Mouse (Mus musculus) gastrocnemius, adult 18-20 months (tissue): ENCODE measurements around the gene Dnmt1. TPM values are rescaled to one million over a fixed set of nuclear protein-coding genes. Genes with fewer than 3 reads are reported as not detected.

Source experiments
- microRNA-seq: library from miRNA; unstranded; fragments of <30 nt; microRNA quantifications from one replicate; pipeline ENCODE4 v1.2.0, GENCODE M21; 2021
- total RNA-seq, 2 experiments: library from RNA; stranded (reverse); gene quantifications; 2 replicates each; pipeline ENCODE4 v1.2.3; 2021

The Dnmt1 gene
- total RNA-seq, 2 experiments from 2014 or later = 6.0 to 6.7 TPM

Small RNAs within 50 kb of the gene (microRNA-seq; reads per million reads assigned to microRNA genes)
- gene Mir7081 = not detected

Other genes starting within 250 kb of the Dnmt1 start
- under 1 TPM in 1 of 2 experiments, not detected in 1; 0.11 TPM for gene Olfm2, start 213.5 kb downstream of the Dnmt1 start, total RNA-seq
- 10 to 100 TPM; 14.4 to 15.4 TPM for gene Col5a3, start 144.8 kb downstream of the Dnmt1 start, total RNA-seq
- 1 to 10 TPM in 1 of 2 experiments, under 1 TPM in 1; 0.48 to 1.7 TPM for gene Rdh8, start 141.4 kb downstream of the Dnmt1 start, total RNA-seq
- 1 to 10 TPM; 1.8 to 2.8 TPM for gene A230050P20Rik, start 91.2 kb downstream of the Dnmt1 start, total RNA-seq
- gene Angptl6, start 80.2 kb downstream of the Dnmt1 start, total RNA-seq = 1 to 10 TPM; 5.9 to 7.3 TPM
- 1 to 10 TPM; 6.6 to 6.9 TPM for gene Ppan, start 71.7 kb downstream of the Dnmt1 start, total RNA-seq
- gene Eif3g, start 61.3 kb downstream of the Dnmt1 start, total RNA-seq = 100 to 1,000 TPM in 1 of 2 experiments, 10 to 100 TPM in 1; 98.6 to 100 TPM
- gene S1pr2, start 16.9 kb upstream of the Dnmt1 start, total RNA-seq = 1 to 10 TPM in 1 of 2 experiments, under 1 TPM in 1; 0.68 to 1.9 TPM
- gene Mrpl4, start 42.9 kb upstream of the Dnmt1 start, total RNA-seq = 10 to 100 TPM; 57.9 to 58.8 TPM
- 1 to 10 TPM; 1.6 to 3.0 TPM for gene Icam1, start 56.1 kb upstream of the Dnmt1 start, total RNA-seq
- 1 to 10 TPM; 1.4 to 2.8 TPM for gene Icam4, start 69.5 kb upstream of the Dnmt1 start, total RNA-seq
- not detected for gene Icam5, start 72.2 kb upstream of the Dnmt1 start, total RNA-seq
- not detected for gene Zglp1, start 107.2 kb upstream of the Dnmt1 start, total RNA-seq
- under 1 TPM; 0.17 to 0.34 TPM for gene Gm49373, start 113.2 kb upstream of the Dnmt1 start, total RNA-seq
- 10 to 100 TPM; 46.9 to 48.4 TPM for gene Fdx1l, start 113.7 kb upstream of the Dnmt1 start, total RNA-seq
- gene Gm38431, start 132.1 kb upstream of the Dnmt1 start, total RNA-seq = under 1 TPM; 0.43 to 0.64 TPM
- 10 to 100 TPM; 16.8 to 20.2 TPM for gene Raver1, start 132.1 kb upstream of the Dnmt1 start, total RNA-seq
- 1 to 10 TPM; 5.0 to 6.1 TPM for gene Tyk2, start 171.4 kb upstream of the Dnmt1 start, total RNA-seq
- gene Cdc37, start 190.1 kb upstream of the Dnmt1 start, total RNA-seq = 100 to 1,000 TPM; 128 to 140 TPM
- 10 to 100 TPM; 45.0 to 52.4 TPM for gene Pde4a, start 205.8 kb upstream of the Dnmt1 start, total RNA-seq